ENCODE assay signal across 22 mouse cellular contexts in the genomic region with DNA sequence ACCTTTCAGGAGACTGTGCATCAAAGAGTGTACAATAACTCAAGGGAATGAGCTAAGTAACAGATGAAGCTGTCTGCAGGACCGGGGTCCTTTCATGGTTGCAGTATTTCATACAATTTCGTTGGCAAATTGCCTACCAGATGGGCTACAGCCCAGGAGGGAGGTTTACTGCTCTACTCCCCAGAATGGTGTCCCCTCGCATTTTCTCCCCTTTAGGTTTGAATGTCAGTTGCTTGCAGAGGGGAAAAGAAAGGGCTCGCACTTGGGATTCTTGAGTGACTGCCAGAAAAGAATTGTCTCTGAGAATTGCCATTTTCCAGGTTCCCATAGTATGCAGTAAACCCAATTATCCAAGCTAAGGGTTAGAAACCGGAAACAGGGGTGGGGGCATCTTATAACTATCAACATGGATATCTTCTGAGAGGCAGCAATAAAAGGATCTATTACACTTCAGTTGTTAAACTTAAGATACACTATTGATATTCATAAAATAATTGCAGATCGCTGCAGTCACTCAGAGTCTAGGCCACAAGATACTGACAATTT.
DNase-seq lines count a peak whose midpoint lies in the region; ATAC-seq and TF ChIP-seq lines count a peak whose summit lies in the region.
"Had no signal": no experiment of that assay in that cellular context is flagged by ENCODE, and none has a peak within 500 bp of the region (broad histone marks: within the 10 kb centered on the region; RNA-seq: fewer than 3 reads in every experiment).

No protein-coding gene starts in this region.

- no peak overlapping the region for H3K4me2 ChIP-seq in limb, embryonic 13.5 days (replicated peaks)
- no peak overlapping the region for H3K4me2 ChIP-seq in limb, embryonic 14.5 days (replicated peaks; ENCODE audit: low read depth, low read length, severe bottlenecking)
- H3K4me2 ChIP-seq: embryonic facial prominence, embryonic 13.5 days; forebrain, embryonic 13.5 days; forebrain, embryonic 15.5 days had no signal

- H3K9me3 ChIP-seq in limb, embryonic 13.5 days = no peaks in the 10 kb centered on the region
- no peaks in the 10 kb centered on the region for H3K9me3 ChIP-seq in limb, embryonic 10.5 days (replicated peaks)
- H3K9me3 ChIP-seq in limb, embryonic 14.5 days (ENCODE audit: control insufficient read depth, low read length) = no peaks in the 10 kb centered on the region
- H3K9me3 ChIP-seq: embryonic facial prominence, embryonic 13.5 days; forebrain, embryonic 13.5 days; forebrain, embryonic 15.5 days had no signal

- peak; percentile 5 to 13 for DNase-seq in cerebellum, postnatal 10 days
- DNase-seq in cerebellum, adult 9-10 months = no peak
- DNase-seq in limb, embryonic 10.5 days (ENCODE audit: low spot score) = no peak
- DNase-seq in Muller cell, postnatal 12 days (ENCODE audit: inconsistent ontology term) = peak; percentile 55
- DNase-seq in limb, embryonic 14.5 days (ENCODE audit: low spot score) = peak; percentile 63
- DNase-seq in heart, postnatal 14 days = no peak
- DNase-seq: adrenal gland, adult 2 months; adrenal gland, postnatal 10 days; adrenal gland, postnatal 25 days; B cell, adult 2 months; cerebellum, adult 11-12 months; cerebellum, adult 2 months; cerebellum, adult 9-11 months; cerebellum, postnatal 25 days; forebrain, postnatal 0 days had no signal

- peaks cover 5% of the 10 kb centered on the region; the same call in 1 of the 2 replicates for H3K4me1 ChIP-seq in limb, embryonic 13.5 days
- H3K4me1 ChIP-seq in limb, embryonic 10.5 days = no peaks in the 10 kb centered on the region
- H3K4me1 ChIP-seq in limb, embryonic 14.5 days (ENCODE audit: control insufficient read depth, insufficient read depth, low read length) = 0 out of 2 replicates have a peak, but pooled peaks cover 3% of the 10 kb centered on the region
- H3K4me1 ChIP-seq: forebrain, embryonic 13.5 days; forebrain, embryonic 15.5 days had no signal

- H3K4me3 ChIP-seq in limb, embryonic 13.5 days = no peak overlapping the region
- no peak overlapping the region for H3K4me3 ChIP-seq in limb, embryonic 10.5 days
- H3K4me3 ChIP-seq in limb, embryonic 14.5 days (replicated peaks; ENCODE audit: low read length) = no peak overlapping the region
- H3K4me3 ChIP-seq: embryonic facial prominence, embryonic 13.5 days; forebrain, embryonic 13.5 days; forebrain, embryonic 15.5 days had no signal

- H3K36me3 ChIP-seq in limb, embryonic 13.5 days = no peaks in the 10 kb centered on the region
- no peaks in the 10 kb centered on the region for H3K36me3 ChIP-seq in limb, embryonic 10.5 days
- no peaks in the 10 kb centered on the region for H3K36me3 ChIP-seq in limb, embryonic 14.5 days (ENCODE audit: control insufficient read depth, insufficient read depth, low read length)
- H3K36me3 ChIP-seq: embryonic facial prominence, embryonic 13.5 days; forebrain, embryonic 15.5 days; G1E had no signal

- no peak for TF ChIP-seq POLR2A in limb, embryonic 14.5 days (IDR thresholded peaks at IDR 0.05; ENCODE audit: borderline replicate concordance, extremely low read depth, insufficient read depth, insufficient read length)

- peak; percentile 76 for ATAC-seq in limb, embryonic 13.5 days (ENCODE audit: low FRiP score, low read depth)
- ATAC-seq in limb, embryonic 14.5 days (ENCODE audit: low FRiP score, low read depth) = peak; percentile 74
- ATAC-seq: CD4-positive, CD25-positive, alpha-beta regulatory T cell, adult 4 months; forebrain, embryonic 13.5 days; forebrain, embryonic 15.5 days; forebrain, postnatal 0 days had no signal

- H3K27ac ChIP-seq in limb, embryonic 13.5 days = no peak overlapping the region
- H3K27ac ChIP-seq in limb, embryonic 10.5 days = no peak overlapping the region
- no peak overlapping the region for H3K27ac ChIP-seq in limb, embryonic 14.5 days (replicated peaks; ENCODE audit: low read depth, low read length)
- H3K27ac ChIP-seq: embryonic facial prominence, embryonic 13.5 days; forebrain, embryonic 13.5 days; forebrain, embryonic 15.5 days had no signal

- intact Hi-C loops in heart, postnatal 14 days (cut with DNase I) = no loop called here

- no peak overlapping the region for H3K9ac ChIP-seq in limb, embryonic 13.5 days
- no peak overlapping the region for H3K9ac ChIP-seq in limb, embryonic 14.5 days (ENCODE audit: low read depth, low read length, severe bottlenecking)
- H3K9ac ChIP-seq: embryonic facial prominence, embryonic 13.5 days; forebrain, embryonic 13.5 days; forebrain, embryonic 15.5 days; forebrain, postnatal 0 days had no signal

- H3K27me3 ChIP-seq in limb, embryonic 13.5 days = no peaks in the 10 kb centered on the region
- H3K27me3 ChIP-seq in limb, embryonic 10.5 days (ENCODE audit: low read depth, poor library complexity, severe bottlenecking) = no peaks in the 10 kb centered on the region
- H3K27me3 ChIP-seq in limb, embryonic 14.5 days (ENCODE audit: control insufficient read depth, insufficient read depth, low read length) = no peaks in the 10 kb centered on the region
- H3K27me3 ChIP-seq: CH12.LX; embryonic facial prominence, embryonic 13.5 days; forebrain, embryonic 13.5 days; forebrain, embryonic 15.5 days had no signal

- WGBS in limb, embryonic 13.5 days = 49% methylated on average over 6 of the region's 6 CpGs
- WGBS in limb, embryonic 10.5 days = 83% methylated on average over 6 of the region's 6 CpGs
- 43% methylated on average over 6 of the region's 6 CpGs for WGBS in limb, embryonic 14.5 days

Comparison
In these comparisons a context has a peak if more than half of its experiments do, and no peak if none do; other contexts are left out.
1. DNase-seq: peak in cerebellum, postnatal 10 days (2 of 2), Muller cell, postnatal 12 days (single experiment) and limb, embryonic 14.5 days (single experiment); none in cerebellum, adult 9-10 months (single experiment), limb, embryonic 10.5 days (single experiment) and heart, postnatal 14 days (0 of 2).